Mouse (Mus musculus): ENCODE results near the gene Xlr3b.
"Not testable (repeated sequence)": the region's sequence is repeated elsewhere in the genome, so short reads cannot be mapped to it uniquely, and the experiment has no call there.

Gene Xlr3b

DNA sequence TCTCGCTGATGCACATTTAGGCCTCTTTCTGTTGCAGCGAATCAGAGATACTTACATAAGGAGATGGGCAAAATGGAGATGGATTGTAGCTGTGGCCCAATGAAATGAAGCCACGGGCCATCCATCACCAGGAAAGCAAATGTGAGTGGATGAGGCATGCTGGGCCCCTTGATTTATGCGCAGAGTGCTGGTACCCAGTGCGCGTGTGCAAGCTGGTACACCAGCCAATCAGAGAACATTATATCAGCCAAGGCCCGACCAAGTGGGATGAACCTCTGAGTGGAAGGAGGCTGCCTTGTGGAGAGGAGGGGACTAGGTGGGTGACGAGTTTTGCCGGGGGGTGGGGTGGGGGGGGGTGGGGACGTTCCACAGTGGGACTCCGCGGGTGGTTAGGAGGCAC lies at the start of gene Xlr3b:
TSS of gene Xlr3b (plus strand) at position 274 of the 400 bp plus-strand sequence.
- DNase-seq (ENCODE audit: low read depth, low spot score), result peak; percentile 5

DNA sequence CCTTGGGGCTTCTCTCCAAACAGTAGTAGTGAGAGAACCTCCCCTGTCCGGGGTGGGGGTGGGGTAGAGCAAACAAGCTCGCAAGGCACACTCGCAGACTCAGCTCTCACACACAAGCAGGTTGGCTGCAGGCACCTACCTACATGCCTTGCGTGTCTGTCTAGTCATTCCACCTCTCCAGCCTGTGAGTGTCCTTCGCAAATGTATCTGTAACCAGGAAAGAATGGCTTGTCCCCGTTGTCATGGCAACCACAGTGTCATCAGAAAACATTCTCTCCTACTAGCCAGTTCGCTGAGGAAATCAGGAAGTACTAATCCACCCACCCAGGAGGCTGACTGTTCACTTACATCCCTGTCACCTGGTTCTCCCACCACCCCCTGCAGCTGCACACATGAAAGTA lies 48.8 kb upstream of the Xlr3b start:
- DNase-seq (ENCODE audit: low read depth, low spot score), result not testable (repeated sequence)

- DNase-seq (ENCODE audit: low read depth, low spot score), result not testable (repeated sequence)
Observed at GRCm38 (mm10) chrX:73148496-73148895, 43.5 kb upstream of the Xlr3b start, which contains the start of gene Xlr5b. Gene Xlr5b (plus strand): TSS chrX:73148796.

- DNase-seq (ENCODE audit: low read depth, low spot score), result not testable (repeated sequence)
Observed at GRCm38 (mm10) chrX:73149350-73149749, 42.7 kb upstream of the Xlr3b start, which contains the start of gene DXBay18. Gene DXBay18 (minus strand): TSS chrX:73149450.

DNA sequence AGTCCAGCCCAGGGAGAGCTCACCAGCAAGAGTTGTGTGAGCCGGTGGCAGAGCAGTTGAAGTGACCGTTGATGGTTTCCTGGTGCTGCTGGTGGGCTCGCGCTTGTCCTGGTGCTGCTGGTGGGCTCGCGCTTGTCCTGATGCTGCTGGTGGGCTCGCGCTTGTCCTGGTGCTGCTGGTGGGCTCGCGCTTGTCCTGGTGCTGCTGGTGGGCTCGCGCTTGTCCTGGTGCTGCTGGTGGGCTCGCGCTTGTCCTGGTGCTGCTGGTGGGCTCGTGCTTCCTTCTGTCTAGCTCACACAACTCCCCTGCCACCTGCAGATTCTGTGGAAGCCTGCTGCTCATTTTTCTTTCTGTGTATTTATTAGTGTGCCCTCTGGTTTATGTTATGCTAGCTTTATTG lies 15.1 kb upstream of the Xlr3b start, which contains the start of gene Spin2d:
TSS of gene Spin2d (minus strand) at position 101 of the 400 bp plus-strand sequence.
- not testable (repeated sequence) for DNase-seq (ENCODE audit: low read depth, low spot score)

DNA sequence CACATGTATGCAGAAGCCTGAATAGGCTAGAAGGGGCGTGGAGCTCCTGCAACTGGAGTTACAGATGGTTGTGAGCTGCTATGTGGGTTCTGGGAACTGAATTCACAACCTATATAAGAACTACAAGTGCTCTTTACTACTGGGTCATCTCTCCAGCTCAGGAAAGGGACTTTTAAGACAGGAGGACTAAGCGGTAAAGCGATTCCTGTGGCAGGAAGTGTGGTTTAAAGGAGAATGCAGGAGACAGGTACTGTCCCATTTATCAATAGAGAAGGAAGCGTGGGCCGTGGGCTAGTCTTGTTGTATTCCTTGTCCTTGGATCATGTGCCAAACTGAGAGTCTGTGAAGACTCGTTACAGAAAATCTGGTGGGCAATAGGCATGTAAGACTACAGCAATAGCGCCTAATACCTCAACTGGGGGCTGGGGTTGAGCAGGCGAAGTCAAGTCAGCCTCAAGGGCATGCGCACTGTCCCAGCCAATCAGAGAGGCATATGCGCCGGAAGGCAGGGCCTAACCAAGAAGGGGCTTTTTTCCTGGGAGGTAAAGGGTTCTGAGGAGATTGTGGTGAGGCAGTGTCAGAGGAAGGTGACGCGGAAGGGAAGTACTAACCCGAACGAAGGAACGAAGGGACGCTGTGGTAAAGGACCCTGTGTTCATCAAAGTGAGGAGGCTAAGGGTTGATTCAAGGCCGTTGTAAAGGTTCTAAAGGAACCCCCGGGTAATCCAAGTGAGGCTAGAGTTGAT lies 22.0 kb downstream of the Xlr3b start, which contains the start of gene Xlr4b:
TSS of gene Xlr4b (plus strand) at position 515 of the 746 bp plus-strand sequence.
- not testable (repeated sequence) for DNase-seq (ENCODE audit: low read depth, low spot score)

- no peak for DNase-seq (ENCODE audit: low read depth, low spot score)
Observed at GRCm38 (mm10) chrX:73225365-73225764, 33.4 kb downstream of the Xlr3b start.

DNA sequence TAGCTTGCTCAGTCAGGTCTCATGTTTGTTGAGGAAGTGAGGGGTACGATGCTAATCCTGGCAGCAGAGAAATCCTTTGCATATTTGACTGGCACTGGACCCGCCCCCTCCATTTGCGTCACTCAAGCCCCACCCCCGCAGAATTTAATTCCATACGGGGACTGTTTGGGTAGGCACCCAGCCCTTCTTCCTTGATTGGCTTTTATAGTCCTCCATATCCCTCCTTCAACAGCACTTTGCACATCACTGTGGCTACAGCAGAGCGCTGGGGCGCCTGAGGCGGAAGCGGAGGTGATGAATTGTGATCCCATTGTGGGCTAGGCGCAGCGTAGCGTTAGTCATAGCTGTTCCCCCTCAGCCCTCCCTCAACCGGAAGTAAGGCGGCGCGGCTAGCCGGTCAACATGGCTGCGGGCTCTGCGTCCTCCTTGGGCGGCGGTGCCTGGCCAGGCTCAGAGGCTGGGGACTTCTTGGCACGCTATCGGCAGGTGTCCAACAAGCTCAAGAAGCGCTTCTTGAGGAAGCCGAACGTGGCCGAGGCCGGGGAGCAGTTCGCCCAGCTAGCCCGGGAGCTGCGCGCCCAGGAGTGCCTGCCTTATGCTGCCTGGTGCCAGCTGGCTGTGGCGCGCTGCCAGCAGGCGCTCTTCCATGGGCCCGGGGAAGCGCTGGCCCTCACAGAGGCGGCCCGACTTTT lies 36.1 kb downstream of the Xlr3b start, which contains the start of gene F8a:
TSS of gene F8a (plus strand) at position 378 of the 692 bp plus-strand sequence.
- peak; percentile 84 for DNase-seq (ENCODE audit: low read depth, low spot score)

DNA sequence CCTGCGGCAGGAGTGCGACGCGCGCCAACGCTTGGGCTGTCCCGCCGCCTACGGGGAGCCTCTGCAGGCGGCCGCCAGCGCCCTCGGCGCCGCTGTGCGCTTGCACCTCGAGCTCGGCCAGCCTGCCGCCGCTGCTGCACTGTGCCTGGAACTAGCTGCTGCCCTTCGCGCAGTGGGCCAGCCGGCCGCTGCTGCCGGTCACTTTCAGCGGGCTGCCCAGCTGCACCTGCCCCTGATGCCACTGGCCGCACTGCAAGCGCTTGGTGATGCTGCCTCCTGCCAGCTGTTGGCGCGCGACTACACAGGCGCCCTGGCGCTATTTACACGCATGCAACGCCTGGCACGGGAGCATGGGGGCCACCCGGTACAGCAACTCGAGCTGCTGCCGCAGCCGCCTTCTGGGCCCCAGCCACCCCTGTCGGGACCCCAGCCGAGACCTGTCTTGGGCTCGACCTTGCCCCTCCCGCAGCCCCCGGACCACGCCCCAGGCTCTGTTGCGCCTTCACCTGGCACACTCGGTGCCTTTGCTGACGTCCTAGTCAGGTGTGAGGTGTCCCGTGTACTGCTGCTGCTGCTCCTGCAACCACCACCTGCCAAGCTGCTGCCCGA lies 36.7 kb downstream of the Xlr3b start:
- peak; percentile 55 for DNase-seq (ENCODE audit: low read depth, low spot score)

DNA sequence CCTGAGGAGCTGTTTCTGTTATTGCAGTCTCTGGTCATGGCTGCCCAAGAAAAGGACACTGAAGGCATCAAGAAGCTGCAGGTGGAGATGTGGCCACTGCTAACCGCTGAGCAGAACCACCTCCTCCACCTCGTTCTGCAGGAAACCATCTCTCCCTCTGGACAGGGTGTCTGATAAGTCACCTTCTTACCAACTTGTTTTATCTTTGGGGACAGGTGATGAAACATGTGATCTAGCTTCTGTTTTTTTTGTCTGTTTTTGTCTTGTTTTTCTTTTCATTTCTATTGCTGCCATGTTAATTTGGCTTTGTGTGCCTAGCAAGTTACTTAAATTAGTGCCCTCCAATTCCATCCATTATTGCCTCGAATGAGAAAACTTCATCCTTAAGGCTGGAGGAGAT lies 37.3 kb downstream of the Xlr3b start:
- DNase-seq (ENCODE audit: low read depth, low spot score), result peak; percentile 0

GRCm38 (mm10) chrX:73242821-73243325 lies 50.9 kb downstream of the Xlr3b start, which contains the start of gene Xlr4c:
Gene Xlr4c (minus strand): TSS chrX:73243130.
- not testable (repeated sequence) for DNase-seq (ENCODE audit: low read depth, low spot score)
